Mouse (Mus musculus) CH12.LX (cell line): ENCODE data around the gene Cxadr. TPM values are rescaled to one million over a fixed set of nuclear protein-coding genes. Genes with fewer than 3 reads are reported as not detected.
"Not testable (repeated sequence)": the region's sequence is repeated elsewhere in the genome, so short reads cannot be mapped to it uniquely, and the experiment has no call there.

ENCODE experiments used
- DNase-seq: peaks from one replicate; pipeline ENCODE4 v3.0.0-alpha.2; 2013; ENCODE audit errors: extremely low read depth
- H3K27ac ChIP-seq: 2 replicates; pipeline ENCODE4 v1.5.1; 2012; ENCODE audit warnings: low read depth, mild to moderate bottlenecking, control low read depth, moderate library complexity; ENCODE audit not compliant: insufficient read depth
- H3K27me3 ChIP-seq: replicated peaks from 2 replicates; pipeline ENCODE3; 2012; ENCODE audit warnings: inconsistent platforms
- H3K36me3 ChIP-seq, 2 experiments: replicated peaks in 1 of 2; 2 replicates each; pipeline versions ENCODE3 to v1.6.1; 2012; ENCODE audit warnings: inconsistent platforms in 1 of 2, low read length in 1 of 2, mild to moderate bottlenecking in 1 of 2, mixed read lengths in 1 of 2, moderate library complexity in 1 of 2; ENCODE audit not compliant: control insufficient read depth in 1 of 2, insufficient read depth in 1 of 2
- H3K4me1 ChIP-seq, 2 experiments: 2 replicates each; pipeline ENCODE4 v1.6.1; 2012; ENCODE audit warnings: inconsistent platforms in 1 of 2, moderate library complexity in 1 of 2; ENCODE audit not compliant: insufficient read depth in 2 of 2, control insufficient read depth in 1 of 2
- H3K4me2 ChIP-seq: 2 replicates; pipeline ENCODE4 v1.6.1; 2012; ENCODE audit warnings: low read depth, mild to moderate bottlenecking, control low read depth; ENCODE audit not compliant: poor library complexity, insufficient read depth, severe bottlenecking
- H3K4me3 ChIP-seq, 3 experiments: fragments of 150-350 bp in 1 of 3; sonication (generic) in 1 of 3; replicated peaks in 1 of 3; 2 replicates each; pipeline versions ENCODE3 to v1.5.1; 2011 to 2012; ENCODE audit warnings: low read depth in 2 of 3, low read length in 2 of 3, mild to moderate bottlenecking in 2 of 3, moderate library complexity in 2 of 3, control low read depth in 1 of 3, improper control_type of control experiment in 1 of 3, inconsistent platforms in 1 of 3, mixed read lengths in 1 of 3; ENCODE audit not compliant: poor library complexity in 1 of 3
- H3K79me2 ChIP-seq: replicated peaks from 2 replicates; pipeline ENCODE4 v1.6.1; 2012; ENCODE audit warnings: mild to moderate bottlenecking, moderate library complexity; ENCODE audit not compliant: control insufficient read depth, poor library complexity, insufficient read depth, severe bottlenecking; ENCODE audit errors: extremely low read depth
- H3K9ac ChIP-seq: 2 replicates; pipeline ENCODE4 v1.6.1; 2012; ENCODE audit warnings: low read depth, mild to moderate bottlenecking, control low read depth, moderate library complexity; ENCODE audit not compliant: insufficient read depth
- H3K9me3 ChIP-seq: replicated peaks from 2 replicates; pipeline ENCODE3; 2012; ENCODE audit warnings: low read length, inconsistent platforms, mixed read lengths
- BHLHE40 ChIP-seq: IDR thresholded peaks from 2 replicates; pipeline ENCODE4 v1.6.1; 2011; ENCODE audit warnings: mild to moderate bottlenecking, low read depth, low read length, improper control_type of control experiment
- CHD1 ChIP-seq: IDR thresholded peaks from 2 replicates; pipeline ENCODE4 v1.6.1; 2012; ENCODE audit warnings: low read depth, low read length, improper control_type of control experiment, inconsistent platforms
- CHD2 ChIP-seq: IDR thresholded peaks from 2 replicates; pipeline ENCODE4 v1.6.1; 2011; ENCODE audit warnings: low read length, improper control_type of control experiment
- CTCF ChIP-seq, 2 experiments: IDR thresholded peaks in 1 of 2; conservative IDR thresholded peaks in 1 of 2; 2 replicates each; pipeline ENCODE4 v1.5.1; 2011 to 2012; ENCODE audit warnings: low read depth in 2 of 2, low read length in 2 of 2, improper control_type of control experiment in 1 of 2, inconsistent platforms in 1 of 2, mild to moderate bottlenecking in 1 of 2, moderate library complexity in 1 of 2
- E2F4 ChIP-seq: IDR thresholded peaks from 2 replicates; pipeline ENCODE4 v1.6.1; 2011; ENCODE audit warnings: low read depth, low read length, improper control_type of control experiment; ENCODE audit not compliant: insufficient replicate concordance
- EP300 ChIP-seq: IDR thresholded peaks from 2 replicates; pipeline ENCODE4 v1.6.1; 2011; ENCODE audit warnings: low read length, improper control_type of control experiment
- ETS1 ChIP-seq: conservative IDR thresholded peaks from 2 replicates; pipeline ENCODE4 v1.6.1; 2012; ENCODE audit warnings: low read depth, mild to moderate bottlenecking, inconsistent platforms, low read length, improper control_type of control experiment, moderate library complexity
- KAT2A ChIP-seq: IDR thresholded peaks from 2 replicates; pipeline ENCODE4 v1.6.1; 2012; ENCODE audit warnings: low read length, improper control_type of control experiment, inconsistent platforms; ENCODE audit not compliant: insufficient replicate concordance
- PAX5 ChIP-seq: IDR thresholded peaks from 2 replicates; pipeline ENCODE4 v1.6.1; 2012; ENCODE audit warnings: low read length, inconsistent platforms, mixed read lengths
- POLR2A ChIP-seq: IDR thresholded peaks from 2 replicates; pipeline ENCODE4 v1.6.1; 2011; ENCODE audit warnings: low read depth, mild to moderate bottlenecking, improper control_type of control experiment, low read length
- UBTF ChIP-seq: IDR thresholded peaks from 2 replicates; pipeline ENCODE4 v1.6.1; 2012; ENCODE audit warnings: low read depth, mild to moderate bottlenecking, inconsistent platforms, low read length, improper control_type of control experiment, moderate library complexity
- dilution Hi-C: fragments of 300-500 bp; cut with MboI; formaldehyde crosslinking; loops from 2 replicates; pipeline ENCODE4 v1.14.3; 2020; ENCODE audit warnings: low sequenced_read_pairs; ENCODE audit not compliant: extremely low pct_unique_long_range_greater_than_20kb, extremely low pct_ligation_motif_present
- in situ Hi-C: fragments of 300-500 bp; cut with MboI; formaldehyde crosslinking; loops from 3 replicates; pipeline ENCODE4 v1.14.3; 2019; ENCODE audit warnings: low sequenced_read_pairs, low pct_ligation_motif_present, low pct_unique_long_range_greater_than_20kb, mixed read lengths
- polyA plus RNA-seq: library from polyadenylated mRNA; unstranded; fragments of >175 nt; gene quantifications from 2 replicates; pipeline ENCODE4 v1.2.1, GENCODE M21; 2012; ENCODE audit warnings: low read depth; ENCODE audit not compliant: insufficient read length
- total RNA-seq, 2 experiments: library from RNA; depleted of rRNA; stranded (reverse); fragments of 300-350 nt in 1 of 2; fragments of >200 nt in 1 of 2; gene quantifications; 2 replicates each; pipeline ENCODE4 v1.2.3; 2012 to 2014

The Cxadr gene
- total and polyA plus RNA-seq, 3 experiments = 0.76 TPM; not detected in 2

- dilution Hi-C loops (no loop called here), in situ Hi-C loops (no loop called here)
- peaks cover 51 to 83% of the 10 kb centered on the region in 2 experiments for H3K36me3 ChIP-seq
These were observed 60.2 kb downstream of the Cxadr start for GRCm38 (mm10) chr16:78361466-78361865.

GRCm38 (mm10) chr16:78364554-78364953, 63.3 kb downstream of the Cxadr start:
- H3K79me2 ChIP-seq = peaks cover 13% of the 10 kb centered on the region
- DNase-seq, H3K27ac ChIP-seq, H3K4me3 ChIP-seq, dilution Hi-C loops, in situ Hi-C loops, H3K9me3 ChIP-seq, H3K27me3 ChIP-seq, H3K9ac ChIP-seq, H3K4me2 ChIP-seq: not testable (repeated sequence)
- peaks cover 0 to 13% of the 10 kb centered on the region in 2 experiments; a peak in 1 of 4 replicates for H3K4me1 ChIP-seq
- H3K36me3 ChIP-seq = peaks cover 64 to 88% of the 10 kb centered on the region in 2 experiments

More at GRCm38 (mm10) chr16:78361466-78361865, 60.2 kb downstream of the Cxadr start:
- no peak for DNase-seq
- Histone ChIP-seq H3K4me3 (no peak overlapping the region), H3K9ac (no peak overlapping the region), H3K79me2 (peaks cover 4% of the 10 kb centered on the region), H3K27me3 (no peaks in the 10 kb centered on the region), H3K4me1 (peaks cover 0 to under 1% of the 10 kb centered on the region in 2 experiments; a peak in 1 of 4 replicates), H3K9me3 (no peaks in the 10 kb centered on the region), H3K27ac (no peak overlapping the region), H3K4me2 (no peak overlapping the region)
- TF ChIP-seq KAT2A (no peak), CTCF (conservative IDR thresholded peaks at IDR 0.05 in 1 of 2, IDR thresholded peaks at IDR 0.05 in 1 of 2; ENCODE audit: low read depth in 2 of 2, low read length in 2 of 2) (no peak), UBTF (no peak), E2F4 (no peak), CHD2 (no peak), CHD1 (no peak), PAX5 (no peak)

GRCm38 (mm10) chr16:78371491-78372046, 70.3 kb downstream of the Cxadr start:
- peaks cover 41 to 60% of the 10 kb centered on the region in 2 experiments for H3K36me3 ChIP-seq

More at GRCm38 (mm10) chr16:78371491-78372046, 70.3 kb downstream of the Cxadr start:
- in situ Hi-C loops = no loop called here
- H3K4me3 ChIP-seq = no peak overlapping the region
- peaks cover 2 to 40% of the 10 kb centered on the region in 2 experiments; a peak in 3 of 4 replicates for H3K4me1 ChIP-seq
- H3K27me3 ChIP-seq = no peaks in the 10 kb centered on the region
- dilution Hi-C loops = no loop called here
- no peak for DNase-seq
- peaks cover 61% of the 10 kb centered on the region for H3K79me2 ChIP-seq
- H3K9me3 ChIP-seq = no peaks in the 10 kb centered on the region
- H3K4me2 ChIP-seq = no peak overlapping the region
- TF ChIP-seq BHLHE40 (no peak), POLR2A (0 out of 2 replicates have a peak, but pooled peaks have one; percentile 17), EP300 (no peak), ETS1 (no peak)
- H3K27ac ChIP-seq = no peak overlapping the region
- no peak overlapping the region for H3K9ac ChIP-seq
